Mouse (Mus musculus) forebrain, embryonic 15.5 days (tissue): Measurements from ENCODE around the gene Rnf32. TPM values are rescaled to one million over a fixed set of nuclear protein-coding genes. Genes with fewer than 3 reads are reported as not detected.

Experiments
- ATAC-seq: fragments of 200-750 bp; cut with Nextera tagmentation; replicated peaks from 2 replicates; pipeline ENCODE4 v1.8.0; 2017; ENCODE audit warnings: mild to moderate bottlenecking, moderate TSS enrichment, moderate library complexity
- H3K27ac ChIP-seq: fragments of 300-500 bp; sonication (generic); replicated peaks from 2 replicates; pipeline ENCODE4 v1.5.1; 2015; ENCODE audit warnings: mild to moderate bottlenecking, inconsistent platforms
- H3K27me3 ChIP-seq: fragments of 300-500 bp; sonication (generic); 2 replicates; pipeline ENCODE4 v1.6.1; 2015; ENCODE audit warnings: inconsistent platforms
- H3K36me3 ChIP-seq: fragments of 300-500 bp; sonication (generic); 2 replicates; pipeline ENCODE4 v1.6.1; 2015; ENCODE audit warnings: mild to moderate bottlenecking, inconsistent platforms
- H3K4me1 ChIP-seq: fragments of 300-500 bp; sonication (generic); 2 replicates; pipeline ENCODE4 v1.6.1; 2015; ENCODE audit warnings: inconsistent platforms
- H3K4me2 ChIP-seq: fragments of 300-500 bp; sonication (generic); replicated peaks from 2 replicates; pipeline ENCODE4 v1.6.1; 2015; ENCODE audit warnings: mild to moderate bottlenecking, inconsistent platforms
- H3K4me3 ChIP-seq: fragments of 300-500 bp; sonication (generic); 2 replicates; pipeline ENCODE4 v1.5.1; 2015; ENCODE audit warnings: mild to moderate bottlenecking, inconsistent platforms
- H3K9ac ChIP-seq: fragments of 300-500 bp; sonication (generic); replicated peaks from 2 replicates; pipeline ENCODE4 v1.6.1; 2015; ENCODE audit warnings: mild to moderate bottlenecking, inconsistent platforms
- H3K9me3 ChIP-seq: fragments of 300-500 bp; sonication (generic); 2 replicates; pipeline ENCODE4 v1.6.1; 2016; ENCODE audit warnings: inconsistent platforms
- WGBS: fragments of 180-500 bp; shearing (Covaris S2); methylation state at CpG from one replicate; pipeline ENCODE4 v1.1.7; 2015; ENCODE audit warnings: mixed read lengths; 5-methylcytosine and 5-hydroxymethylcytosine counted together
- polyA plus RNA-seq: library from polyadenylated mRNA; unstranded; fragments of >200 nt; fragmentation: Nextera tagmentation; extraction: Ambion mirVana; gene quantifications from 2 replicates; pipeline ENCODE4 v1.2.1, GENCODE M21; 2015

Rnf32 gene
- polyA plus RNA-seq = 14.6 and 15.8 TPM in 2 replicates

DNA sequence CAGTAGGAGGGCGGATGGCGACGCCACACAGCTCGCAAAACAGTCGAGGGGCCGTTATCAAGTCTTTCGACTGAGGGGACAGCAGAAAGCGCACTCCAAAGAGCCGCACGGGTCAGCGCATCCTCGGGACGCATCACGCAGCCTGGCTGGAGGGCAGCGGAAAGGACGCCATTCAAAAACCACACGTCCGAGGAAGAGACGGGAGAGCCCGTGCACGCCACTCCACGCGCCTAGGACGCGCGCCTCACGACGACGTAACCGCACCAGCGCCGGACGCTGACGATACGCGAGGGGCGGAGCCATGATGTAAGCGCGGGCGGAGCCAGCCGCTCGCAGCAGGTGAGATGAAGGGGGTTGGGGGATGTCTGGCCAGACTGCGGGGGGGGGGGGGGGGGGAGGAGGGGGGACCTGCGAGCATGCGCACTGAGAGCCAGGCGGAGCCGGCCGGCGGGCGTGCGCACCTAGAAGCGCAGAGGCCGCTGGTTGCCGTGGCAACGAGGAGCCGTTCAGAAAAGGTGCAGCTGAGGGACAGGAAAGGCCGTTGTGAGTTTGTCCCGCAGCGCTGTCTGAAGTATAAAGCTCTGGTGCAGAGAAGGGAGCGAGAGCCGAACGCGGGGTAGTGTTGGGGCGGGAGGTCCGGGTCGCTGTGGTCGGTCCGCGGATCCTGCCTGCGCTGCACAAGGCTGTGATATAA, at the start of gene Rnf32:
Gene Rnf32, plus strand, starts transcription at position 423 of the 694 bp plus-strand sequence.
- no peaks in the 10 kb centered on the region for H3K36me3 ChIP-seq
- peaks cover 13% of the 10 kb centered on the region; the same call in 1 of the 2 replicates for H3K4me1 ChIP-seq
- no peaks in the 10 kb centered on the region for H3K9me3 ChIP-seq
- no peaks in the 10 kb centered on the region for H3K27me3 ChIP-seq
- under 1% methylated on average over 68 of the region's 70 CpGs for WGBS
- H3K4me2 ChIP-seq = peak within 1 kb of the TSS; percentile 74
- H3K4me3 ChIP-seq = peak within 1 kb of the TSS; percentile 78
- H3K9ac ChIP-seq = peak within 1 kb of the TSS; percentile 87
- ATAC-seq = peak; percentile 97
- peak within 1 kb of the TSS; percentile 92 for H3K27ac ChIP-seq

DNA sequence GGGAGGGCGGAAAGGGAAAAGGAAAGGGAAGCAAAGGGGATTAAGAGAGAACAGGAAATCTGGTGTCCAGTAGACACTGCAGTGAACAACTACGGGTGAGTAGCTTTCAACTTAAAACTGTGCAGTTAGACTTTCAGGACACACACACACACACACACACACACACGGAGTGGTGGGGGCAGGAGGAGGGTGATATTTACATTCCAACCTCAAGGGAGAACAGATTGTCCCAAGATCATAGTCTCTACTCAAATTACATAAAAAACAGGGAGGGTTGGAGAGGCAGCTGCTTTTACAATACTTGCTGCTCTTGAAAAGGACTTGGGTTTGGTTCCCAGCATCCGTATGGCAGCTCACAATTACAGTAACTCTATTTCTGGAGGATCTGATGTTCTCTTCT, 45.6 kb upstream of the Rnf32 start:
- no peaks in the 10 kb centered on the region for H3K36me3 ChIP-seq
- no peak overlapping the region for H3K9ac ChIP-seq
- no peak overlapping the region for H3K27ac ChIP-seq
- no peak overlapping the region for H3K4me2 ChIP-seq
- WGBS = 72% methylated on average over 4 of the region's 4 CpGs
- no peak overlapping the region for H3K4me3 ChIP-seq
- H3K27me3 ChIP-seq = no peaks in the 10 kb centered on the region
- no peak for ATAC-seq
- H3K9me3 ChIP-seq = no peaks in the 10 kb centered on the region
- no peaks in the 10 kb centered on the region for H3K4me1 ChIP-seq

DNA sequence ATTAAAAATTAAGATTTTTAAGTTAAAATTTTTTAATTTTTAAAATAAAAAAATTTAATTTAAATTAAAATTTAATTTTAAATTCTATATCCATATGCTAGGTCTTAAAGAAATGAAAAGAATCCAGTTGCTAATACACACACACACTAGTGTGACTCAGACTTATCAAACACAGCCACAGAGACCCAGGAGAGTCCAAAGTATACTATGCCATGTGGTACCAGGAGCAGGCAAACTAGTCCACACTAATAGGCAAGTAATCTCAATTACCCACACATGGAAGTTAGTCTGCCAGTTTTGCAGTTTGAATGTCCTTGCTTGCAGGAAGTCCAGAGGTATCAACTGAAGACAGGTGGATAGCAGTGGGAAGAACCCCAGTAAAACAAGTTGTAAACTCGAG, 35.9 kb upstream of the Rnf32 start:
- ATAC-seq = no peak
- no peaks in the 10 kb centered on the region for H3K9me3 ChIP-seq
- no peak overlapping the region for H3K9ac ChIP-seq
- no peak overlapping the region for H3K27ac ChIP-seq
- H3K36me3 ChIP-seq = no peaks in the 10 kb centered on the region
- H3K4me1 ChIP-seq = no peaks in the 10 kb centered on the region
- no peak overlapping the region for H3K4me2 ChIP-seq
- H3K27me3 ChIP-seq = no peaks in the 10 kb centered on the region
- no peak overlapping the region for H3K4me3 ChIP-seq
- 63% methylated on average over 1 of the region's 1 CpGs for WGBS

DNA sequence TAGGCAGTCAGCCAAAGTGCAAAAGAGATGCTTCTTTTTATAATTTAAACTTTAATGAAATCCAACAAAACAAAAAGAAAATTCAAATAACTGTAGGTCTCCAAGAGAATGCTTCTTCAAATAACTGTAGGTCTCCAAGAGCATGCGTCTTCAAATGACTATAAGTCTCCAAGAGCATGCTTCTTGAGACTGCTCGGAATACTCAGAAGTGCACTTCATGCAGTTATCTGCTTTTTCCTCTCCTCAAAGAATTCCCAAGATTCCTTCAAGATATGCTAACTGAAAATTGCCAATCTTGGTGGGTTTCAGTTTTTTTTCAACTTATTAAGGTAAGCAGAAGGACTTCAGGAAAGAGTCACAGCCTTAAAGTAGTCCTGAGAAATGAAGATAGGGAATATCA, 28.8 kb upstream of the Rnf32 start:
- no peaks in the 10 kb centered on the region for H3K4me1 ChIP-seq
- H3K27ac ChIP-seq = no peak overlapping the region
- WGBS = 94% methylated on average over 2 of the region's 2 CpGs
- no peaks in the 10 kb centered on the region for H3K36me3 ChIP-seq
- H3K4me3 ChIP-seq = no peak overlapping the region
- no peak overlapping the region for H3K4me2 ChIP-seq
- no peak overlapping the region for H3K9ac ChIP-seq
- no peaks in the 10 kb centered on the region for H3K27me3 ChIP-seq
- no peak for ATAC-seq
- H3K9me3 ChIP-seq = no peaks in the 10 kb centered on the region

DNA sequence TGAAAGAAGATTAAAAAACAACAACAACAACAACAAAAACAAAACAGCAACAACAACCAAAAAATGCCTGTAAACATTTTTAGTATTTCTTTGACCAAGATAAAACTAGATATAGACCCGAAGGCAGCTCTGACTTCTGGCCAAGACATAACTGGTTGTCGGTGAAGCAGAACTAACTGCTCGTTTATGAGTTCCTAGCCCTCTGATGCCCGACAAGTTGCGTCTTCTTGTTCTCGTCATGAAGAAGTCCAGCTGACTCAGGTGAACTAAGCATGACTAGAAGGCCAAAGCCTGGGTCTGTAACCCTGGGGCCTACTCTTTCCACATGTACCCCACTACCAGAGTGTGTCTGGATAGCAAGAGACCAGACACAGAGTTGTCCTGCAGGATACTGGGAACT, 25.6 kb upstream of the Rnf32 start:
- Histone ChIP-seq H3K36me3 (no peaks in the 10 kb centered on the region), H3K9ac (no peak overlapping the region), H3K4me1 (no peaks in the 10 kb centered on the region), H3K4me2 (no peak overlapping the region), H3K4me3 (no peak overlapping the region), H3K9me3 (no peaks in the 10 kb centered on the region), H3K27ac (no peak overlapping the region), H3K27me3 (no peaks in the 10 kb centered on the region)
- no peak for ATAC-seq
- 55% methylated on average over 6 of the region's 6 CpGs for WGBS

DNA sequence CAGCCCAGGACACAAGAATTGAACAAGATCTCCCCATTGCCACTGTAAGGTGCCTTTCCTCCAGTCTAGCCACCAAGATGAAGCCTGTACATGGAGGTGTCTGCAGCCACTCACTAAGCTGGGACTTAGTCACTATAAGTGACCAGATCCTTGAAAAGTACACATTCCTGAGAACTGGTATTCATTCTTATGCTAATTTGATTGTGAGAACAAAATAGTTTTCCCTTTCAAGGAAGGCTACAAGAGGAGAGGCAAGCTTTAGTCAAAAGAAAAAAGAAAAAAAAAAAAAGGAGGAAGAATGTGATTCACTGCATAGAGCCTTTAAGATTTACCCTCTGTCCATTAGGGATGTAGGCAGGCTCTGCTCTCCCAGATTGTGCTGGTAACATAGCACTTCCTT, 24.6 kb upstream of the Rnf32 start:
- no peak overlapping the region for H3K4me3 ChIP-seq
- no peaks in the 10 kb centered on the region for H3K9me3 ChIP-seq

DNA sequence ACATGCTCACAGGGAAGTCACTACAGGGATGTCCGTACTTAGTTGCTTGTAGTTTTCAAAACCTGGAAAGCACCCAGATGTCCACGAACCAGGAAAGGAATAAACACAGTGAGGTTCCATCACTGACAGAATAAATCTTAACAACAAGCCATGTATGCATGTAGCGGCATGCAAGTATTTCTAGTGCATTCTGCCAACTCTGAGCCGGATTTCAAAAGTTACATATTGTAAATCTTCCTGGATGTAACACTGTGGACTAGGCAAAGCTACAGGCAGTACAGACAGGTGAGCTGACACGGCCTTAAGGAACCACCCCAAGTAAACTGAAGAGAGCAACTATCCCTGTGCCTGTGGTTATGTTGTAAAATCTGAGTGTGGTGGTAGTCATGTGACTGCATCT, 9.0 kb upstream of the Rnf32 start:
- H3K9ac ChIP-seq = no peak overlapping the region
- no peak overlapping the region for H3K4me2 ChIP-seq
- no peaks in the 10 kb centered on the region for H3K27me3 ChIP-seq
- no peak for ATAC-seq
- H3K9me3 ChIP-seq = no peaks in the 10 kb centered on the region
- H3K4me1 ChIP-seq = no peaks in the 10 kb centered on the region
- 90% methylated on average over 5 of the region's 5 CpGs for WGBS
- H3K4me3 ChIP-seq = no peak overlapping the region
- H3K27ac ChIP-seq = no peak overlapping the region
- H3K36me3 ChIP-seq = no peaks in the 10 kb centered on the region

More for the DNA sequence above, 24.6 kb upstream of the Rnf32 start:
- Histone ChIP-seq H3K27me3 (no peaks in the 10 kb centered on the region), H3K36me3 (no peaks in the 10 kb centered on the region), H3K4me2 (no peak overlapping the region), H3K4me1 (no peaks in the 10 kb centered on the region), H3K9ac (no peak overlapping the region), H3K27ac (no peak overlapping the region)
- no peak for ATAC-seq

DNA sequence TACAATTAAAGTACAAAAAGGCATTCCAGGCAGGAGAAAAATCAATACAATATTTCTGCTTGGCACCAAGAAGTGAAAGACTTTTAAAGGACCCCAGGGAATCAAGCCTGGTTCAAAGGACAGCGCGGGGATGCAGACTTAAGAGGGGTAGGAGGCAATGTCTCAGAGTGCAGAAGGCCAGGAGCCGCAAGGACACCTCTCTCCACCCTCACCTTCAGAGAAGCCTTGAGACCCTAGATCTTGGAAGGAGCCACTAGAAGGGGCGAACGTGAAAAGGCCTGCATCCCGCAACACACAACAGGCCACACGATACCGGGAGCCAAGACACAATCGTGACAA, 592 bp upstream of the Rnf32 start:
- no peaks in the 10 kb centered on the region for H3K36me3 ChIP-seq
- H3K27ac ChIP-seq = peak overlapping the region; percentile 92
- peaks cover 13% of the 10 kb centered on the region; the same call in 1 of the 2 replicates for H3K4me1 ChIP-seq
- no peaks in the 10 kb centered on the region for H3K9me3 ChIP-seq
- no peaks in the 10 kb centered on the region for H3K27me3 ChIP-seq
- peak overlapping the region; percentile 74 for H3K4me2 ChIP-seq
- no peak for ATAC-seq
- H3K4me3 ChIP-seq = peak overlapping the region; percentile 78
- WGBS = 3% methylated on average over 9 of the region's 9 CpGs
- peak overlapping the region; percentile 87 for H3K9ac ChIP-seq

DNA sequence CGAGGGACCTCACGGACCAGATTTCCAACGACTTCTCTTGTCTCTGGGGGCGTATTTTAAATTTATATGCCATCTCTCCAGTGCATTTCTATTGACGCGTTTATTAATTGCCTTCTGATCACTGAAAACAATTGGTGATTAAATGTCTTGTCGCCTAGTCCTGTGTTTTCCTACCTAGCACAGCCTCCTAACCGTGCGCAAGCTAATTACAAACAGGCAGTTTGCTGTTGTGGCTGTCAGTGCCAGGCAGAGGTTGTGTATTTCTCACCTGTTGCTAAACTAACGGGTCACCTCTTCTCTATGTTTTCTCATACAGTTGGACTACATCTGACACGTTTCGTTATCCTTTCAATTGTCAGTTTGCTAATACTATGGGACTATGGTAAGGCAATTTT, 469 bp downstream of the Rnf32 start:
- Histone ChIP-seq H3K27me3 (no peaks in the 10 kb centered on the region), H3K27ac (peak overlapping the region; percentile 92), H3K9ac (peak overlapping the region; percentile 87), H3K4me2 (peak overlapping the region; percentile 74), H3K9me3 (no peaks in the 10 kb centered on the region), H3K36me3 (no peaks in the 10 kb centered on the region), H3K4me3 (peak overlapping the region; percentile 78), H3K4me1 (peaks cover 13% of the 10 kb centered on the region; the same call in 1 of the 2 replicates)
- peak; percentile 51 for ATAC-seq
- WGBS = 7% methylated on average over 12 of the region's 12 CpGs

DNA sequence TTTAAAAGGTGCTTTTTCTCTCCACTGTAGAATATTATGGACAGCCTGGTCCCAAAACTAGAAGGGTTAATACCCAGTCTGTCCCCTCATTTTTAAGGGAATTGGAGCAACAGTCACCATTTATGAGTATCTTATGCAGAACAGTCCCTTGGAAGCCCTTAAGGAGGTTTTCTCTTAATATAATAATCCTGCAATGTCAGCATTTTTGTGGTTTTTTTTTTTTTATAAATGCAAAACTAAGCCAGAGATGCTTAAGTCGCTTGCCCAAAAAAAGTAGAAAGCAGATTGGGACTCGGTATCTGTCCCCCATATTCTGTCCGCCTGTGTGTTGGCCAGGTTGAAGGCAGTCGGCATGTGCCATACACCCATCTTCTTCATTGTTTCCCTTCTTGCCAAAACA, 1.4 kb downstream of the Rnf32 start:
- H3K9me3 ChIP-seq = no peaks in the 10 kb centered on the region
- H3K4me3 ChIP-seq = no peak overlapping the region
- no peak overlapping the region for H3K9ac ChIP-seq
- no peak for ATAC-seq
- H3K27ac ChIP-seq = no peak overlapping the region
- peaks cover 13% of the 10 kb centered on the region; the same call in 1 of the 2 replicates for H3K4me1 ChIP-seq
- no peaks in the 10 kb centered on the region for H3K27me3 ChIP-seq
- no peaks in the 10 kb centered on the region for H3K36me3 ChIP-seq
- 0 out of 2 replicates have a peak overlapping the region, but pooled peaks have one; percentile 74 for H3K4me2 ChIP-seq
- WGBS = 86% methylated on average over 4 of the region's 4 CpGs

DNA sequence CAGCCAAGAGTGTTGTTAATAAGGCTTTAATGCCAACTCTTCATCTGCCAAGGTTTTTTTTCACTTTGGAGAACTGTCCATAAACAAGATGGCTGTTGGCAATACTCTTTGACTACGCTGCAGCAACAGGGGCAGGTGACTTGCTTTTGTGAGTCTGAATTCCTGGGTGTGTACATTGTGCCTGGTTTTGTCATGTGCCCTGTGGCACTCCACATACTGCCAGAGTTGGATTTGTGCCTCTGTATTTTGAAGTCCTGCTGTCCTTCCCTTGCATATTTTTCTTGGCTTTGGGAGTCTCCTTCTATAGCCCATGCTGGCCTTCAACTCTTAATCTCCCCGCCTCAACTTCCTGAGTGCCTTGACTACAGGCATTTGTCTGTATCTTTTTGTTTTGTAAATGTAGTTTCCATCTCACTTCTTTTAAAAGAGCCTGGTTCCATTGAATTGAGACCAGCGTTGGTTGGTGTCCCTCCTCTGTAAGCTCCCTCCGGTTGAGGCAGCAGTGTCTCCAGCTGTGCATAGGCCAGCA, 3.2 kb downstream of the Rnf32 start:
- Histone ChIP-seq H3K9ac (no peak overlapping the region), H3K4me1 (peaks cover 13% of the 10 kb centered on the region; the same call in 1 of the 2 replicates), H3K4me2 (no peak overlapping the region), H3K4me3 (no peak overlapping the region), H3K36me3 (peaks cover 2% of the 10 kb centered on the region; the same call in 1 of the 2 replicates), H3K27ac (no peak overlapping the region), H3K27me3 (no peaks in the 10 kb centered on the region), H3K9me3 (no peaks in the 10 kb centered on the region)
- no peak for ATAC-seq
- 50% methylated on average over 4 of the region's 4 CpGs for WGBS

DNA sequence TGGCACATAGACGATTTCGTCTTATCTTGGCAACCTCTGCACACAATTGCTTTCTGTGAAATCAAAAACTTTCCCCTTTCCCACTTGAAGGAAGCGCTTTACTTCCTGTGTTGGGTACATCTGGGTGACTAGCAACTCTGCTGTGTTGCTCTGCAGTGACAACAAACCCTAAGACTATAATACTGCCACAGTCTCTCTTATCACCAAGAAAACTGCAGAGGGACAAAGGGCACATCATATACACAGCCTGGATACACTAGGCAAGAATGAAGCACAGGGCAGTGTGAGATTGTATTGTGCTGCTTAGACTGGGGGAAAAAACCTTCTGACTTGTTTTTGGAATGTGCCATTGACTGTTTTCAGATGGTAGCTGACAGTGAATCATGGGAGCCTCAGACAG, 4.1 kb downstream of the Rnf32 start:
- no peak for ATAC-seq
- Histone ChIP-seq H3K9me3 (no peaks in the 10 kb centered on the region), H3K9ac (no peak overlapping the region), H3K36me3 (peaks cover 6% of the 10 kb centered on the region; the same call in 1 of the 2 replicates), H3K4me3 (no peak overlapping the region), H3K27ac (no peak overlapping the region), H3K4me2 (no peak overlapping the region), H3K27me3 (no peaks in the 10 kb centered on the region), H3K4me1 (peaks cover 13% of the 10 kb centered on the region; the same call in 1 of the 2 replicates)
- 93% methylated on average over 3 of the region's 3 CpGs for WGBS

DNA sequence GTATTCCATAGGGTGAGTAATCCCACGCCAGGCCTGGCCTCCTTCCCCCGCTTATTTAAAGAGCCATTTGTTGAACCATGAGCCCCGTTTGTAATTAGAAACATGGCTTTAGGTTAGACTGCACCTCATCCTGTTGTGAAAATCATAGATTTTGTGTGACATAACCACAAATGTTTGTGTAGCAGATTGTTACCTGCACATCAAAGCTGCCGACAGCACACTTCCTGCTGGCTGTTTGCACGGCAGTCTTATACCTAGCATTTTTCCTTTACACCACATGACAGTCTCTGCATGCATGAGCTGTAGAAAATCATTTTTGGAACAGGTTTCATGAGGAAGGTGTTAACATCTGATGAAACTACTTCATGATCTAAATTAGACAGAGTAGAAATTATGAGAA, 9.9 kb downstream of the Rnf32 start:
- no peak overlapping the region for H3K27ac ChIP-seq
- peaks cover 6% of the 10 kb centered on the region; the same call in 1 of the 2 replicates for H3K36me3 ChIP-seq
- no peaks in the 10 kb centered on the region for H3K9me3 ChIP-seq
- no peak overlapping the region for H3K9ac ChIP-seq
- no peaks in the 10 kb centered on the region for H3K4me1 ChIP-seq
- no peak overlapping the region for H3K4me3 ChIP-seq
- no peaks in the 10 kb centered on the region for H3K27me3 ChIP-seq
- 85% methylated on average over 5 of the region's 5 CpGs for WGBS
- no peak overlapping the region for H3K4me2 ChIP-seq
- ATAC-seq = no peak
